Mouse (Mus musculus) ovary, adult 18-20 months (tissue): ENCODE data around the gene Sost.
"Not testable (repeated sequence)": the region's sequence is repeated elsewhere in the genome, so short reads cannot be mapped to it uniquely, and the experiment has no call there.

ENCODE experiments used
- DNase-seq: peaks from one replicate; pipeline ENCODE4 v3.0.0; 2022; ENCODE audit warnings: low spot score, mixed read lengths

The Sost gene

GRCm38 (mm10) chr11:101966965-101967614 lies at the start of gene Sost:
Sost (minus strand) TSS chr11:101967015.
- no peak for DNase-seq

- DNase-seq: no peak
Measured at GRCm38 (mm10) chr11:102016136-102016535, 49.3 kb upstream of the Sost start.

DNA sequence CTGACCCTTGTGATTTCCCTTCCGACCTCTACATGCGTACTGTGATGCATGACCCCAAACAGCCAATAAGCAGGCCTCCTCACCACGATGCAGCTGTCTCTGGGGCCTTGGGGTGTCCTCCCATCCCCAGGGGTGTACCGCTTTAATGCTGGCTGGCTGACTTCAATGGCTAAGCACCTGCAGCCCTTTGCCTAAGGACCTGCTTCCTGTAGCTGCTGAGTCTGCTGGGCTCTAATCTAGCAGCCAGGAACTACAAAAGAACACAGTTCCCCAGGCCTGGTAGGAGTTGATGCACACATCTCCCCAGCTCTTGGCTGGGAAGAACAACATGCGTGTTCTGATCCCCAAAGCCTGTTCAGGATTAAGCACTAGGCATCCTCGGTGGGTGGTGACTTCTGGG lies 48.7 kb upstream of the Sost start:
- no peak for DNase-seq

- DNase-seq: no peak
Measured at GRCm38 (mm10) chr11:102013201-102013600, 46.4 kb upstream of the Sost start.

- DNase-seq: no peak
Measured at GRCm38 (mm10) chr11:102011510-102011909, 44.7 kb upstream of the Sost start.

DNA sequence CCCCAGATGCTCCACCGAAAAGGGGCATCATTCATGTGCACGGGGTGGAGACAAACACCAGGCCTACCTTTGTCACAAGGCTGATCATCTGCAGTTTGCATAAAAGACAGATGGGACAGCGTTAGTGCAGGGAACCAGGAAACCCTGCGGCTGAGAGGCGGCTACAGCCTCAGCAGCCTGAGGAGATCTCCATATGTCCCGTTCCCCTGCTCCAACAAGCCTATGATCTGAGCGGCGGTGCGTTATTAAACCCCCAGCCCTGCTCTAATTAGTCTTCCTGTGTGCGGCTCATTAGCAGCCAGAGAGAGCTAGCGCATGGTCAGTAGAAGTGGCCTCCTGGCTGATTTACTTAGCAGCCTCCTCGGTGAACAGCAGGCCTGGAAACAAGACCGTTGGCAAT lies 43.3 kb upstream of the Sost start:
- DNase-seq: no peak

DNA sequence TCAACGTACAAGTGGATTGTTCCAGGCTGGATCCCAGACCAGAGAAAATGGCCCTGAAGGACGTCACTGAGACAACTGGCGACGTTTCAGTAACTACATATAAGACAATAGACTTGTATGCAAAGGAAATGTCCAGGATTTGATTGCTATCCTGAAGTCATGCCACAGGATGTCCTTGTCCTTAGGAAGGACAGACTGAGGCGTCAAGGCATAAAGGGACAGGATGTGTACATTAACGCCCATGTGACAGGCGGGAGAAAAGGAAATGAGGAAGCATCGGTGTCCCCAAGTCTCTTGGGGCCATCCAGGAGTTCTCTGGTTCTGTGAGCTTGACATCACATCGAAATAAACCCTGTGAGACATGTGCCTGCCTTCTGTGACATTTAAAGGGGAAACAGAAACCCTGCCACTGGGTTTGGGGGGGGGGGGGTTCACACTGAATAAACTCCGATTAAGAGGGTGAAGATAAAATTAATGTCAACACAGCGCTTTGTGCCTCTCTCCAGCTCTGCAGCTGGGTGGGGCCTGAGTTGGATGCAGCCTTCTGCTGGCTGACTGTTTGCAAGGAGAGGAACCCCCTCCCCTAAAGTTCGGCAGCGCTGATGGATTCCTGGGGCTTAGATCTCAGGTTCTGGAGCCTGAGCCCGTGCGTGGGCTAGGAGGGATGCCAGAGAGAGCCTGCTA lies 42.3 kb upstream of the Sost start:
- DNase-seq: no peak

GRCm38 (mm10) chr11:102008372-102008771 lies 41.6 kb upstream of the Sost start:
- no peak for DNase-seq

DNA sequence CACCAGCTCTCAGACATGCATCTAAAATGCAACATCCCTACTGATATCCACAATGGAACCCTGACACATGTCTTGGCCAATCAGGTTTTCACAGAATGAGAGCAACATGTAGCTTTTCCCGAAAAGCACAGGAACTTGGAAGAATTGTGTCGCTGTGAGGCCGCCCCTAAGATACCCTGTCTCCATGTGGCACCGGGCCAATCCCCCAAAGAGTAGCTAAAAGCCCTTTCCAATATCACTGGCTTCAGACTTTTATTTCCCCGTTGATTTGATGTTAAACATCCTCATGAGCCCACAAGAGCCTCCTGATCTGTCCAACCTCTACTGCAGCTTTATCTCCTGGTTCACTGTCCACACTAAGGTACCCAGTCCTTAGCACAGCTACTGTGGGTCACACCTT lies 39.9 kb upstream of the Sost start:
- no peak for DNase-seq

GRCm38 (mm10) chr11:102006271-102006670 lies 39.5 kb upstream of the Sost start:
- DNase-seq: no peak

- DNase-seq: no peak
Measured at GRCm38 (mm10) chr11:102004251-102004650, 37.4 kb upstream of the Sost start.

DNA sequence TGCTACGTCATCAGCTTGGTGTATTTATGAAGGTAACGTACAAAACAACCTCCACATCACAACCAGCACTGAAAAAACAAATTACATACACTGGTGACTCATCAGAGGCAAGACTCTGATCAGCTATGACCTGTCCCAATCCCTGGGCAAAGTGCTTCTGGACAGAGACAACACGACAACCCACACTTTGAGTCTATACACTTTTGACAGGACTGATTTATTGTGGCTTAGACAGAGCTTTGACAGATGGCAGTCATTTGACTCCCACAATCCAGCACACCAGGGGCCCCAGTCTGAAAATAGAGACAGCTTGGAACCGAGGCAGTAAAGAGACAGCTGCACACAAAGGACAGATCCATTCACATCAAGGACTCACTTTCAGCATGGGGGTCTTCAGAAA lies 32.7 kb upstream of the Sost start:
- DNase-seq: no peak

GRCm38 (mm10) chr11:101998258-101998657 lies 31.4 kb upstream of the Sost start:
- DNase-seq: no peak

DNA sequence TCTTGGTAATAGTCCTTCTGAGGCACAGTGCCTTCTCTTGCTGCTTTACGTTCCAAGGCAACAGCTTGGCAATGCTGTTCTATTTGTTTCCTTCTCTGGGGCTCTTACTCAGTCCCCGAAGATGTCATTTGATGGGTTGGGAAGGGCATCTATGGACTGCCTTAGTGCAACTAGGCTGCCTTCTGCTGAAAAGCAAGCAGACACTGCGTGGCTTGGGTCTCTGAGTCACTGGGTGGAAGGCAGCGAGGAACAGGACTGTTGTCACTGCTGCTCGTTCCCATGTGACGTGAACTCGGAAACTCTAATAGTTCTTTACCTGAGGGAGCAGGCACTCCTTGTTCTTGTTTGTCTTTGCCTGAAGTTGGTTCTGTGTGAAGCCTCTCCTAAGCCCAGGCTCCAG lies 29.1 kb upstream of the Sost start:
- DNase-seq: no peak

- no peak for DNase-seq
Measured at GRCm38 (mm10) chr11:101994100-101994499, 27.3 kb upstream of the Sost start.

GRCm38 (mm10) chr11:101992411-101992810 lies 25.6 kb upstream of the Sost start:
- no peak for DNase-seq

DNA sequence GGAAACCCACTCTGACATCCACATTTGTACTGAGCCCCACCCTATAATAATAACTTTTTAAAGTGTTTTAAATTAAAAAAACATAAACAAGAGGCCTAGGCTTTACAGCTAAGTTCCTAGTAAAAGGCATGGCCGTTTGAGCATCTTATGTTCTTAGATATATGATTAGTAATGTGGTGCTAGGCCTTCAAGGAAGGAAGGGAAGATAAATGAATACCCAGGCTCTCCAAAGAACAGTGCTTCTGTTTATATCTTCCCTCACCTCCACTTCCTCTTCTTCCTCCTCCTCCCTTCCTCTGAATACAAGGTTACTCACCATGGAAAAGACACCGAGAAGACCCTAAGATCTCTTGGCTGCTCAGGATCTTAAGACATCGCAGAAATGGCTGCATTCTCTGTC lies 25.0 kb upstream of the Sost start:
- DNase-seq: no peak

GRCm38 (mm10) chr11:101990244-101990643 lies 23.4 kb upstream of the Sost start:
- no peak for DNase-seq

DNA sequence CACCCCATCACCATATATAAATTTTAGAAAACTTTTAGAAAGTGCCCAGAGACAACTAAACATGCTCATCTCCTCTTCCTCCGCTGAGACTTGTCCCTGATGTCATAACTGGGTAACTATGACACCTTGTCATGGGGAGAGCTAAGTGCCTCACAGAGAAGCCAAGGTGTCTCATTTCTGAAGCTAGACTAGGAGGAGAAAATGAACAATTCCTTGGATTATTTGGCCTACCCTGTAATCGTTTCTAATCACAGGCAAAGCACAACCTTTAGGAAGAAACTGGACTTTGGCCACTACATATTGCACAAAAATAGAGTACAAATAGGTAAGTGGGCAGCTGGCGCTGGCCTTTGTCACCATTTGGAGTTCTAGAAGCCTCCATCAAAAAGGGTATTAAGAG lies 20.1 kb upstream of the Sost start, which contains the start of gene Dusp3:
TSS of gene Dusp3 (minus strand) at position 101 of the 400 bp plus-strand sequence.
- DNase-seq: no peak

DNA sequence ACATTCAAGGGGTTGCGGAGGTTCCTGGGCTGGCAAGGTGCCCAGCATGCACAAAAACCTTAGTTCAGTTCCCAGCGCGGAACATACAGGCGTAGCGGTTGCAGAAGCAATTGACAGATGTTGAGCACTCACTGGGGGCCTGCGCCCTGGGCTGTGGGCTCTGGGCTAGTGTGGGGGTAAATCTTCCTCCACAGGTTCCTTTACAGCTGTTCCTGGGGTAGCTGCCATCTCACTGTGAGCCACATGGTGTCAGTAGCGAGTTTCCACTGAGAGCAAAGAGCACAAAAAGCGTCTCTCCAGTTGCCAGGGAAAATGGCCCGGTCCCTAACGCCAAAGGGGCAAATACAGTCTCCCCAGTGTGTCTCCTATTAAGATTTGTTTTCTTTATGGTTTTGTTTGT lies 19.2 kb upstream of the Sost start:
- DNase-seq: peak; percentile 65

GRCm38 (mm10) chr11:101985450-101985849 lies 18.6 kb upstream of the Sost start:
- DNase-seq: not testable (repeated sequence)

DNA sequence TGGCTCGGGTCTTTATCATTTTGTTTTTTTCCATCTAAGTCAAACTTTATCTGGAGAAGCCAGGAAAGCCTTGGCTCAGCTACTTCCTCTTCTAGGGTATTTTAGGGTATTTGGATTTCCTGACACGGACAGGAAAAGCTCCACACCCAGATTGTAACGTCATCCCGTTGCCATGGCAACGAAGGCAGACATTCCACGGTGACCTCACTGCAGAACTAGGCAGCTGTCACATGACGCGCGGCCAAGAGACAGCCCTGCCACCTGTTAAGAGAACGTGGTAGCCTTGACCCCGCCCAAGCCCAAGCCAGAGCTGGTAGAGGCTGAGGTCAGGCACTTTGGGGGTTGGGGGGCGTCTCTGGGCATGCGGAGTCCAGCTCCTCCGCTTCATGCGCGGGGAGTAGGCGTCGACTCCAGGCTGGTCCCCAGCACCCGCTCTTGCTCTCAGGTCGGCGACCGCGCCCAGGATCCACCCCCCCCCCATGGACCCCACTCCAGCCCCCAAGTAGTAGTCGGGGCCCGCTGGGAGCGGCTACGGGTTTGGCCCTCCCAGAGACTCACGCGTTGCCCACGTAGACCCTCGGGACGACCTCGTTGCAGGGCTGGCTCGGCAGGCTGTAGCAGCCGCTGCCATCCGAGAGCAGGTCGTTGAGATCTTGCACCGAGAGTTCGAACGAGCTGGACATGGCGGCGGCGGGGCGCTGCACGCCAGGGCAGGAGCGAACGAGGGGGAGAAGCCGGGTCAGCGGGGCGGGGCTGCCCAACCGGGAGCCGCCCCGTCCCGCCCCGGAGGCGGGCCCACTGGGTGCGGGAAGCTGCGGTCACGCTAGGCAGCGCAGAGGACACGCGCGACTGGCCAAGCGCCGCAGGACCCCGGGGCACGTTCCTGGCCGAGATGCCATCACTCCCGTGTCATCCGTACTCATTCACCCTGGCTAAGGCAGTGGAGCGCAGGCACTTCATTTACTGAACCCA lies 17.5 kb upstream of the Sost start, which contains the start of gene Cfap97d1:
TSS of gene Cfap97d1 (plus strand) at position 226 of the 972 bp plus-strand sequence.
- DNase-seq: peak; percentile 83
